Mouse (Mus musculus) bone marrow macrophage, adult 2 months (primary cell): ENCODE data around the gene Nox4.

Source experiments
- CTCF ChIP-seq: IDR thresholded peaks from 2 replicates; pipeline ENCODE4 v1.5.1; 2012; ENCODE audit warnings: low read depth, mild to moderate bottlenecking, low read length, moderate library complexity
- POLR2A ChIP-seq: IDR thresholded peaks from 2 replicates; pipeline ENCODE4 v1.6.1; 2012; ENCODE audit warnings: mild to moderate bottlenecking, low read depth, low read length, borderline replicate concordance

GRCm38 (mm10) chr7:87352818-87353217, 106.9 kb downstream of the Nox4 start:
- TF ChIP-seq CTCF (no peak), POLR2A (no peak)
